Mouse (Mus musculus) hindbrain, postnatal 0 days (tissue): ENCODE measurements at regions not wholly inside any gene's neighbourhood (a gene's known extent, or its start where the extent isn't known, plus 50 kb on each side); places are given as distances from the start of the nearest gene placed in this dataset.

Experiments used
- ATAC-seq: fragments of 200-750 bp; cut with Nextera tagmentation; 2 replicates; pipeline ENCODE4 v1.8.0; 2017; ENCODE audit warnings: mild to moderate bottlenecking, moderate TSS enrichment, moderate library complexity
- DNase-seq: peaks from one replicate; pipeline ENCODE4 v3.0.0-alpha.2; 2015; ENCODE audit warnings: low spot score
- H3K27ac ChIP-seq: fragments of 300-500 bp; sonication (generic); 2 replicates; pipeline ENCODE4 v1.5.1; 2014; ENCODE audit warnings: mild to moderate bottlenecking
- H3K27me3 ChIP-seq: fragments of 300-500 bp; sonication (generic); 2 replicates; pipeline ENCODE4 v1.6.1; 2014; ENCODE audit warnings: low read length, mixed read lengths; ENCODE audit not compliant: insufficient read depth
- H3K36me3 ChIP-seq: fragments of 300-500 bp; sonication (generic); 2 replicates; pipeline ENCODE4 v1.6.1; 2014; ENCODE audit warnings: low read length, mixed read lengths; ENCODE audit not compliant: insufficient read depth
- H3K4me1 ChIP-seq: fragments of 300-500 bp; sonication (generic); 2 replicates; pipeline ENCODE4 v1.6.1; 2014; ENCODE audit warnings: antibody characterized with exemption, low read length, mixed read lengths; ENCODE audit not compliant: insufficient read depth
- H3K4me2 ChIP-seq: fragments of 300-500 bp; sonication (generic); 2 replicates; pipeline ENCODE4 v1.6.1; 2014; ENCODE audit warnings: low read depth, mild to moderate bottlenecking, low read length, moderate library complexity, mixed read lengths
- H3K4me3 ChIP-seq: fragments of 300-500 bp; sonication (generic); 2 replicates; pipeline ENCODE4 v1.5.1; 2014; ENCODE audit warnings: low read length
- H3K9ac ChIP-seq: fragments of 300-500 bp; sonication (generic); replicated peaks from 2 replicates; pipeline ENCODE4 v1.6.1; 2014; ENCODE audit warnings: mild to moderate bottlenecking, low read length, moderate library complexity, mixed read lengths
- H3K9me3 ChIP-seq: fragments of 300-500 bp; sonication (generic); 2 replicates; pipeline ENCODE4 v1.6.1; 2016; ENCODE audit warnings: low read length, mixed read lengths
- CTCF ChIP-seq: IDR thresholded peaks from 2 replicates; pipeline ENCODE4 v1.5.1; 2016; ENCODE audit warnings: antibody characterized with exemption, control low read depth, low read depth
- WGBS: fragments of 180-500 bp; shearing (Covaris S2); extraction: QIAGEN DNeasy Blood & Tissue Kit; methylation state at CpG from one replicate; pipeline ENCODE4 v1.1.7; 2014; 5-methylcytosine and 5-hydroxymethylcytosine counted together

- Histone ChIP-seq H3K4me2 (no peak overlapping the region), H3K4me1 (no peaks in the 10 kb centered on the region), H3K36me3 (no peaks in the 10 kb centered on the region), H3K27me3 (no peaks in the 10 kb centered on the region), H3K4me3 (no peak overlapping the region), H3K27ac (no peak overlapping the region), H3K9ac (no peak overlapping the region), H3K9me3 (no peaks in the 10 kb centered on the region)
- ATAC-seq: no peak
- DNase-seq: no peak
- TF ChIP-seq CTCF: no peak
Observed at GRCm38 (mm10) chr12:58334163-58334562, 65.1 kb upstream of the Clec14a start.

- ATAC-seq: no peak
- WGBS: 87% methylated on average over 2 of the region's 2 CpGs
Observed at GRCm38 (mm10) chr12:58329913-58330312, 60.8 kb upstream of the Clec14a start.

GRCm38 (mm10) chr12:58323953-58324352 lies 54.9 kb upstream of the Clec14a start:
- no peak for DNase-seq
- ATAC-seq: no peak
- Histone ChIP-seq H3K4me1 (no peaks in the 10 kb centered on the region), H3K9ac (no peak overlapping the region), H3K27me3 (no peaks in the 10 kb centered on the region), H3K36me3 (no peaks in the 10 kb centered on the region), H3K27ac (no peak overlapping the region), H3K4me3 (no peak overlapping the region), H3K4me2 (no peak overlapping the region), H3K9me3 (no peaks in the 10 kb centered on the region)
- TF ChIP-seq CTCF: no peak
- WGBS: 85% methylated on average over 3 of the region's 3 CpGs

More at GRCm38 (mm10) chr12:58329913-58330312, 60.8 kb upstream of the Clec14a start:
- Histone ChIP-seq H3K4me1 (no peaks in the 10 kb centered on the region), H3K36me3 (no peaks in the 10 kb centered on the region), H3K4me2 (no peak overlapping the region), H3K4me3 (no peak overlapping the region), H3K9ac (no peak overlapping the region), H3K27me3 (no peaks in the 10 kb centered on the region), H3K9me3 (no peaks in the 10 kb centered on the region), H3K27ac (no peak overlapping the region)
- no peak for TF ChIP-seq CTCF
- DNase-seq: no peak
